Mouse (Mus musculus): ENCODE measurements around the gene Atp8a1.

DNA sequence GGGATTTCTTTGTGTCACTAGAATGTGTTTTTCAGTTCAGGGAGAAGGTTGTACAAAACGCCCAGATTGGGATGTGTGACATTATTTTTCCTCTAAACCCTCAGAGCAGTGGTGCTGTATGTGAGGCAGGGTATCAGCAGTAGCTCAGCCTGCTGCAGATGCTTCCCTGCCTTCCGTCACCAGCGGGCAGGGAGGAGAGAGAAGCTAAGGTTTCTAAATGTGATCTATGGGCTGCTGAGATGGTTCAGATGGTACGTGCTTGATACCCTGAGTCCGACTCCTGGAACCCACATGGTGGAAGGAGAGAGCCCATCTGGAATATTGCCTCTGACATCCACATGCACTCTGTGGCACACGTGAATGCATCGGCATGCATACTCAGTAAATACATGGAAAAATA, 251.6 kb downstream of the Atp8a1 start:
- TF ChIP-seq CTCF (IDR thresholded peaks at IDR 0.05; ENCODE audit: control insufficient read depth, insufficient read depth, insufficient read length) = no peak
- TF ChIP-seq MYOD1 (IDR thresholded peaks at IDR 0.05; ENCODE audit: control insufficient read depth, insufficient read length, low read depth) = no peak
- no peak for TF ChIP-seq MYOG (IDR thresholded peaks at IDR 0.05; ENCODE audit: control insufficient read depth, extremely low read depth, insufficient read length)
- TF ChIP-seq MAX (IDR thresholded peaks at IDR 0.05) = no peak
- TF ChIP-seq USF1 (IDR thresholded peaks at IDR 0.05; ENCODE audit: low read depth) = no peak

All from C2C12 (cell line).